Mouse (Mus musculus) forebrain, embryonic 14.5 days (tissue): ENCODE data around the gene Myo5a. TPM values are rescaled to one million over a fixed set of nuclear protein-coding genes. Genes with fewer than 3 reads are reported as not detected.

Experiments used
- ATAC-seq: fragments of 200-750 bp; cut with Nextera tagmentation; 2 replicates; pipeline ENCODE4 v1.8.0; 2017; ENCODE audit warnings: mild to moderate bottlenecking, moderate library complexity
- DNase-seq: peaks from one replicate; pipeline ENCODE4 v3.0.0-alpha.2; 2015; ENCODE audit warnings: low spot score
- H3K27ac ChIP-seq: fragments of 300-500 bp; sonication (generic); 2 replicates; pipeline ENCODE4 v1.5.1; 2014; ENCODE audit warnings: low read depth, mild to moderate bottlenecking, control low read depth, low read length, moderate library complexity
- H3K27me3 ChIP-seq: fragments of 300-500 bp; sonication (generic); replicated peaks from 2 replicates; pipeline ENCODE4 v1.6.1; 2014; ENCODE audit warnings: low read length, control low read depth, mixed read lengths; ENCODE audit not compliant: control insufficient read depth, insufficient read depth
- H3K36me3 ChIP-seq: fragments of 300-500 bp; sonication (generic); 2 replicates; pipeline ENCODE4 v1.6.1; 2014; ENCODE audit warnings: low read length, control low read depth; ENCODE audit not compliant: control insufficient read depth, insufficient read depth
- H3K4me1 ChIP-seq: fragments of 300-500 bp; sonication (generic); 2 replicates; pipeline ENCODE4 v1.6.1; 2014; ENCODE audit warnings: antibody characterized with exemption, low read length, control low read depth; ENCODE audit not compliant: control insufficient read depth, insufficient read depth
- H3K4me2 ChIP-seq: fragments of 300-500 bp; sonication (generic); 2 replicates; pipeline ENCODE4 v1.6.1; 2014; ENCODE audit warnings: mild to moderate bottlenecking, control low read depth, low read length
- H3K4me3 ChIP-seq: fragments of 300-500 bp; sonication (generic); 2 replicates; pipeline ENCODE4 v1.5.1; 2014; ENCODE audit warnings: low read depth, low read length, control low read depth
- H3K9ac ChIP-seq: fragments of 300-500 bp; sonication (generic); 2 replicates; pipeline ENCODE4 v1.6.1; 2014; ENCODE audit warnings: mild to moderate bottlenecking, low read length, control low read depth, moderate library complexity
- H3K9me3 ChIP-seq: fragments of 300-500 bp; sonication (generic); replicated peaks from 2 replicates; pipeline ENCODE4 v1.6.1; 2016; ENCODE audit warnings: low read length, control low read depth, mixed read lengths; ENCODE audit not compliant: control insufficient read depth
- WGBS: fragments of 180-500 bp; shearing (Covaris S2); extraction: QIAGEN DNeasy Blood & Tissue Kit; methylation state at CpG from one replicate; pipeline ENCODE4 v1.1.7; 2014; 5-methylcytosine and 5-hydroxymethylcytosine counted together
- polyA plus RNA-seq: library from polyadenylated mRNA; unstranded; fragments of >200 nt; fragmentation: Nextera tagmentation; extraction: Ambion mirVana; gene quantifications from 2 replicates; pipeline ENCODE4 v1.2.1, GENCODE M21; 2014

Gene Myo5a
- polyA plus RNA-seq, 1 experiment from 2014 or later = 23.9 TPM

DNA sequence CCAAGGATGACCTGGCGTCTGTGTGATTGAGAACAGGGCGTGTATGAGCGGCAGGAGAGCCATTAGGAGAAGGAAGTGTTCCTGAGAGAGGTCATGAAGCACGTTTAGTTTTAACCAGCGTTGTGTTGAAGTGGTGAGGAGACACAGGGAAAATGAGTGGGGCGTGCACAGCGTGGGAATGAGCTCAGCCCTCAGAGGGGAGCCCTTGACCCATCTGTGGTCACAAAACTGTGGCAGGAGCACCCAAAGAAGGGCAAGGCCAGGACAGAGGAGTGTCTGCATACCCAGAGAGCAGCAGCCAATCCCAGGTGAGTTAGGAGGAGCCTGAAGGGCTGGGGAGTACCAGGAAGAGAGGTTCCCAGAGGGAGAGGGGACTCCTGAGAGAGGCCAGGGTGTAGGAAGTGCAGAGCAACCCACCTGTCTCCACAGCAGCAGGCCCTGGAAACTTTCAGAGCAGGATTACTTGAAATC is 163.5 kb downstream of the Myo5a start:
- Histone ChIP-seq H3K36me3 (no peaks in the 10 kb centered on the region), H3K4me3 (no peak overlapping the region), H3K9ac (no peak overlapping the region), H3K9me3 (no peaks in the 10 kb centered on the region), H3K27ac (no peak overlapping the region), H3K4me1 (peaks cover 6% of the 10 kb centered on the region), H3K4me2 (no peak overlapping the region), H3K27me3 (peaks cover 24% of the 10 kb centered on the region; the same call in 1 of the 2 replicates)
- WGBS = 28% methylated on average over 7 of the region's 7 CpGs
- no peak for DNase-seq
- ATAC-seq = no peak

DNA sequence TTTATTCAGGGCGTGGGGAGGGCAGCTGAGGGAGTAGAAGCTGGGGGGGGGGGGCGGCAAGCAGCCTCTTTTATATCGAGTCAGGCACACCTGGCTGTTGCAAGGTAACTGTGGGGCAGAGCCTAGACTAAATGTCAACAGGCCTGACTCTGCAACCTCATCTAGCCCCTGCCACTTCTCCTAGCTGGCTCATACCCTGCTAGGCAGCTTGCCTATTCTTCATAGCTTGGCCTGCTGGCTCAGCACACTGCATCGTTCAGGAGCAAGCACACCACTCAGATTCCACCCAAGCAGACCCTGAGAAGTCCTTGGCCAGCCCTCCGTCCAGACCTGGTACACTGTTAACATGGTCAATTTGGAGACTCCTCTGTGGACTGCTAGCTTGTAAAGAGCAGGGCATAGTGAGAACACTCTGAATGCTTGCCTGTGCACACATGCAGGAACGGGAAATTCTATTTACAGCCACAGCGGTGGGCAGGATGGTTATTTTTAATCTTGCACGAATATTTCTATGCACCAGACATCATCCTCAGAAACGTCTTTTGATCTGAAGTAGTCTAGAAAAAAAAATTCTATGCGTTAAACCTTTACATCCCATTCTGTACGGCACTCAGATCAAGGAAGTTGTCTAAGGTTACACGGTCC is 164.3 kb downstream of the Myo5a start:
- 75% methylated on average over 12 of the region's 12 CpGs for WGBS

DNA sequence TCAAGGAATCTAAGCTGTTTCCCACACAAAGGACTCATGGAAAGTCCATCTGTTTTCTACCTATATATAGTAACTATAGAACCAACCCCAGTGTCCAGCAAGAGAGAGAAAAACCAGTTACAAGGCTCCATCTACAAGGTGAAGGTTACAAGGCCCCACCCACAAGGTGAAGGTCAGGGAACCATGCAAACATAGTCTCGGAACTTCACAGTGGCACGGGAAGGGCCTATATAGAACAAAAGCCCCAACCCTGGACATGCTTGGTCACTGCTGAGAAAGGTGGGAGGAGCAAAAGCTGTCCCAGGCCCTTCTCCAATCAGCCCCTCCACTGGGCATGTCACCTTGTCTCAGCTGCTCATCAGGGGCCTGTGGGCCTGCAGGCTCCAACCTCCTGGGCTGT is 164.9 kb downstream of the Myo5a start:
- Histone ChIP-seq H3K9ac (no peak overlapping the region), H3K36me3 (no peaks in the 10 kb centered on the region), H3K27me3 (peaks cover 24% of the 10 kb centered on the region; the same call in 1 of the 2 replicates), H3K9me3 (no peaks in the 10 kb centered on the region), H3K27ac (no peak overlapping the region), H3K4me1 (peaks cover 6% of the 10 kb centered on the region), H3K4me3 (no peak overlapping the region), H3K4me2 (no peak overlapping the region)
- DNase-seq (no peak), ATAC-seq (no peak)
- WGBS = 61% methylated on average over 2 of the region's 2 CpGs

More for the DNA sequence above, 164.3 kb downstream of the Myo5a start:
- no peak for DNase-seq
- no peaks in the 10 kb centered on the region for H3K36me3 ChIP-seq
- peaks cover 6% of the 10 kb centered on the region for H3K4me1 ChIP-seq
- H3K9me3 ChIP-seq = no peaks in the 10 kb centered on the region
- no peak overlapping the region for H3K4me2 ChIP-seq
- no peak overlapping the region for H3K4me3 ChIP-seq
- H3K9ac ChIP-seq = no peak overlapping the region
- ATAC-seq = no peak
- H3K27me3 ChIP-seq = peaks cover 24% of the 10 kb centered on the region; the same call in 1 of the 2 replicates
- H3K27ac ChIP-seq = no peak overlapping the region

DNA sequence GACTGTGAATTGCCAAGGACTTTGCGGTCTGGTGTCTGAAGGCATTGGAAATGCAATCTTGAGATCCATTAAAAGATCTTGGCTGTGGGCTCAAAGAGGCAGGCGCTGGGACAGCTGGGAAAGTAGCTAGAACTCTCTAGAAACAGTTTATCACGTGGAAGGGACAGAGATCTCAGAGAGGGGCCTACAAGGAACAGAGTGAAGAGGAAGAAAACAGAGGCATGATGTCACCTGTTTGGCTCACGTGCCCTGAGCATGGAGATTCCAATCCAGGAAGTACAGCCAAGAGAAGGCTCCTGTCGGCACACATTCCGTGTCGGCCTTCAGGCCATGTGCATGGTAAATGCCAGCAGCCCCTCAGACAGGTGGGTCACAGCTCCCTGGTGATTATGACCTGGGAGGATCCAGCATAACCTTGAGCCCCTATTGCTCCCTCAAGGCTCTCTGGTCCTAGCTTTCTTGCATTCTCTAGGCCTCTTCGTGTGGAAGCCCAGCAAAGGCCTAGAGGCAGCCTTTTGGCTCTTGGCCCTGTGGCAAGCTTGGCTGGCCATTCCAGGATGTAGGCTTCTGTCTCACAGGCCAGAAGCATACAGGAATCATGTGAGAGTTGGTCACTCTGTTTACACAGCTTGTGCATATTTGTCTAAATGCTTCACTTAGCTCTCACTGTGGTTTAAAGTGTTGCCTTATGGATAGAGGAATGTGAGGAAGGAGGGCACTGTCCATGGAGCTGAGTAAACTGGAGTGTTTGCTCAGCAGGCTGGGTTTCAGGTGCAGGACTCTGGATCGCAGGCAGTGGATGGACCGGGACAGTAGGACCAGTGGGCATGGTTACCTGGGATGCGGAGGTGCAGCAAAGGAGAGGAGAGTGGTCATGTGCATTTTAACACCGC is 165.8 kb downstream of the Myo5a start:
- no peak overlapping the region for H3K4me2 ChIP-seq
- DNase-seq = no peak
- no peak for ATAC-seq
- peaks cover 21% of the 10 kb centered on the region; the same call in 1 of the 2 replicates for H3K27me3 ChIP-seq
- no peaks in the 10 kb centered on the region for H3K36me3 ChIP-seq
- peaks cover 6% of the 10 kb centered on the region for H3K4me1 ChIP-seq
- H3K4me3 ChIP-seq = no peak overlapping the region
- no peaks in the 10 kb centered on the region for H3K9me3 ChIP-seq
- WGBS = 93% methylated on average over 12 of the region's 12 CpGs
- H3K27ac ChIP-seq = no peak overlapping the region
- H3K9ac ChIP-seq = no peak overlapping the region

DNA sequence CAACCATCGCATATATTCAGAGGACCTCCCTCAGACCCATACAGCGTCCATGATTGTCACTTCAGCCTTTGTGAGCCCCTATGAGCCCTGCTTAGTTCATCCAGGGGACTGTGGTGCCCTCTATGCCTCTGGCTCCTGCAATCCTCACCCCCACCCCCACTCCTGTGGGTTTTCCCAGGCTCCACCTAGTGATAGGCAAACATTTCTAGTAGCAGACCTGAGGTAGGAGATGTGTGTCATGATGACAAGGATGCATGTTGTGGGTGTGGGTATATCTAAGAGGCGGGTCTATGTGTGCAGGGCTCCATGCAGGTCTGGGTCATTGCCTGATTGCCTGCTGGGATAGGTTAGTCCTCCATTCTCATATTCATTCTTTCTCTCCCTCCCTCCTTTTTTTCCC is 167.4 kb downstream of the Myo5a start:
- Histone ChIP-seq H3K9me3 (no peaks in the 10 kb centered on the region), H3K4me1 (no peaks in the 10 kb centered on the region), H3K9ac (no peak overlapping the region), H3K27me3 (peaks cover 6% of the 10 kb centered on the region; the same call in 1 of the 2 replicates), H3K27ac (no peak overlapping the region), H3K36me3 (no peaks in the 10 kb centered on the region), H3K4me3 (no peak overlapping the region), H3K4me2 (no peak overlapping the region)
- WGBS = 78% methylated on average over 3 of the region's 3 CpGs
- no peak for ATAC-seq
- no peak for DNase-seq

DNA sequence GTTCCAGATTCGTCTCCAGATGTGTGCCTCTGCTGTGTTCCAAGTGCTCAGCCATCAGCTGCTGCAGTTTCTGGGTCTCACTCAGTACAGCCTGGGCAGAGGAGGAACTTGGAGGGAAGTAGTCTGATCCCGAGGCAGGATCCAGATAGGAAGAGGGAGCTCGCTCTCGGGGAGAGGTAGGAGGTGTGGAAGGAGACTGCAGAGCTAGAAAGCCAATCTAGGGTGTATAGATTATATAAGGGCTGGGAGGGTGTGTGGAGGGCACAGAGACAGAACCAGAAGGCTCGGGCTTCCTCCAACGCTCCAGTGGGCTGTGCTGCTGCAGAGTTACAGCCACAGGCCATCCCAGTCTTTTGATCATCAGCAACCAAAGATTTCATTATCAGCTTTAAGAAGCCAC is 172.2 kb downstream of the Myo5a start:
- Histone ChIP-seq H3K4me2 (no peak overlapping the region), H3K27ac (no peak overlapping the region), H3K9me3 (no peaks in the 10 kb centered on the region), H3K4me3 (no peak overlapping the region), H3K9ac (no peak overlapping the region), H3K4me1 (no peaks in the 10 kb centered on the region), H3K36me3 (no peaks in the 10 kb centered on the region), H3K27me3 (no peaks in the 10 kb centered on the region)
- 89% methylated on average over 6 of the region's 6 CpGs for WGBS
- no peak for ATAC-seq
- DNase-seq = no peak

DNA sequence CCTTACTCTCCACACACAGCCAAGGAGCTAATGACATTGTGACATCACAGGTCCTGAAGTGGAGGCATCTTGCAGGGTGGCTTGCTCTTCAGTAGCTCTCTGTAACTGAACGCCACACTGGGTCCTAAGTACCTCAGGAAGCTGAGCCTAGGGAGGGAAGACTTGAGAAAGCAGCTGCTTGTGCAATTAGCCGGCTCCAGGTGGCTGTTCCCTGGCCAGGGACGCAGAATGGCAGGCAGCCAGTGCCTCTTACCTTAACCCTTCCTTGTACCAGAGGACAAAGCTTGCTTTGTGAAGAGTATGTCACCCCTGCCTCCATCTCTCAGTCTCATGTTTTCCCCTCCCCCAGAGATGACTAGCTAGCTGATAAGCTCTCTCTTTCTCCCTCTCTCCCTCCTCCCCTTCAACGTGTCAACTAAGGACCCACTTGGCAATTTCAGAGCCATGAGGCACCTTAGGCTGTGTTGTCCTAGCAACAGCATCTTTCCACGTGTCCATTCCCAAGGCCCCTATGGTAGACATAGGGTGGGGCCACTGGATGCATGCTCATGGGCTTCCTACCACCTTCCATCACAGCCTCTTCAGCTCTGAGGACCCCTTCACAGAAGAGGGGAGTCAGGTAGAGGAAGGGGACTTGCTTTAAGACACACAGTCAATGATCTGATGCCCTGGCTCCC is 173.1 kb downstream of the Myo5a start:
- no peaks in the 10 kb centered on the region for H3K27me3 ChIP-seq
- ATAC-seq = peak; percentile 58; the same call in 1 of the 2 replicates
- WGBS = 16% methylated on average over 5 of the region's 5 CpGs
- no peaks in the 10 kb centered on the region for H3K4me1 ChIP-seq
- no peak overlapping the region for H3K9ac ChIP-seq
- peak; percentile 35 for DNase-seq
- H3K4me3 ChIP-seq = no peak overlapping the region
- no peak overlapping the region for H3K4me2 ChIP-seq
- H3K36me3 ChIP-seq = no peaks in the 10 kb centered on the region
- H3K27ac ChIP-seq = 0 out of 2 replicates have a peak overlapping the region, but pooled peaks have one; percentile 11
- no peaks in the 10 kb centered on the region for H3K9me3 ChIP-seq

DNA sequence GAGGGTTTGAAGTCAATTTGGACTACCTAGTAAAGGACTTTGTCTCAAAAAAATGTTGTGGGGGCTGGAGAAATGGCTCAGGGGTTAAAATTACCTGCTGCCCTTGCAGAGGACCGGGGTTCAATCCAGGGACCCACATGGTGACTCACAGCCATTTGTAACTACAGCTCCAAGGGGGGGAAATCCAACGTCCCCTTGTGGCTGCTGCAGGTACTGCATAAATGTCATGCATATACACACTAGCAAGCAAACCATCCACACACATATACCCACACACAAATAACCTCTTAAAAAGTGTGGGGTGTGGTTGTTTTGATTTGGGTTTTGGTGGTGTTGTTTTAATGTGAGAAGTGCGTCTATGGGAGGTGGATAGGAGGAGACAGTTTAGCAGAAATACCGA is 173.7 kb downstream of the Myo5a start:
- H3K36me3 ChIP-seq = no peaks in the 10 kb centered on the region
- no peaks in the 10 kb centered on the region for H3K4me1 ChIP-seq
- WGBS = 86% methylated on average over 4 of the region's 4 CpGs
- DNase-seq = no peak
- no peaks in the 10 kb centered on the region for H3K9me3 ChIP-seq
- no peak overlapping the region for H3K27ac ChIP-seq
- H3K9ac ChIP-seq = no peak overlapping the region
- H3K4me2 ChIP-seq = no peak overlapping the region
- no peaks in the 10 kb centered on the region for H3K27me3 ChIP-seq
- ATAC-seq = no peak
- no peak overlapping the region for H3K4me3 ChIP-seq
